Mouse (Mus musculus) thymus, adult 2 months (tissue): ENCODE results near the gene Zranb1.

ENCODE experiments used
- CTCF ChIP-seq: fragments of 200-500 bp; IDR thresholded peaks from 2 replicates; pipeline ENCODE4 v1.5.1; 2012; ENCODE audit warnings: mild to moderate bottlenecking, control low read depth, low read length, moderate library complexity, borderline replicate concordance; ENCODE audit not compliant: control insufficient read depth, poor library complexity, insufficient read depth; ENCODE audit errors: extremely low read depth
- POLR2A ChIP-seq: fragments of 200-500 bp; IDR thresholded peaks from 2 replicates; pipeline ENCODE4 v1.6.1; 2012; ENCODE audit warnings: mild to moderate bottlenecking, low read length, control low read depth, moderate library complexity; ENCODE audit not compliant: control insufficient read depth, poor library complexity, insufficient read depth; ENCODE audit errors: extremely low read depth

DNA sequence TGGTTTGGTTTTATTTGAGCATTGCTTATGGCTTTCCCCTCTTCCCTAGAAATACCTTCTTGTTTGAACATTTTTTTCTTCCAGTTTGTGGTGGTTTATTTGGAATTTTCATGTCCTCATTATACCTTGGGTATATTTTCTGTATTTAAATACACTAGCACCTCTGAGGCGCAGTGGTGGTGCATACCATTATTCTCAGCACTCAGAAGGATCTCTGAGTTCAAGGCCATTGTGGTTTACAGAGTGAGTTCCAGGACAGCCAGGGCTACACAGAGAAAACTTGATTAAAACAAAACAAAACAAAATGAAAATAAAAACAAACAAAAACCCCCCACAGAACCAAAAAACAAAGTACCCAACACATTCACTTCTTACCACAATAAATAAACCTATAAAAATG lies 2.4 kb downstream of the Zranb1 start:
- TF ChIP-seq CTCF (no peak), POLR2A (no peak)
